Mouse (Mus musculus) hindbrain, embryonic 16.5 days (tissue): Measurements from ENCODE around the gene Irf7. TPM values are rescaled to one million over a fixed set of nuclear protein-coding genes. Genes with fewer than 3 reads are reported as not detected.
A peak's percentile ranks its signal among the peaks of the same experiment; 100 is the strongest.

Experiments
- ATAC-seq: fragments of 200-750 bp; cut with Nextera tagmentation; 2 replicates; pipeline ENCODE4 v1.8.0; 2017; ENCODE audit warnings: moderate TSS enrichment, moderate library complexity
- H3K27ac ChIP-seq: fragments of 300-500 bp; sonication (generic); 2 replicates; pipeline ENCODE4 v1.5.1; 2014; ENCODE audit warnings: low read depth, mild to moderate bottlenecking, control low read depth, low read length, moderate library complexity
- H3K27me3 ChIP-seq: fragments of 300-500 bp; sonication (generic); replicated peaks from 2 replicates; pipeline ENCODE4 v1.6.1; 2014; ENCODE audit warnings: low read length; ENCODE audit not compliant: control insufficient read depth, insufficient read depth
- H3K36me3 ChIP-seq: fragments of 300-500 bp; sonication (generic); 2 replicates; pipeline ENCODE4 v1.6.1; 2014; ENCODE audit warnings: mild to moderate bottlenecking, low read length, moderate library complexity, mixed read lengths; ENCODE audit not compliant: control insufficient read depth, insufficient read depth
- H3K4me1 ChIP-seq: fragments of 300-500 bp; sonication (generic); 2 replicates; pipeline ENCODE4 v1.6.1; 2014; ENCODE audit warnings: low read depth, low read length; ENCODE audit not compliant: control insufficient read depth, insufficient read depth
- H3K4me2 ChIP-seq: fragments of 300-500 bp; sonication (generic); 2 replicates; pipeline ENCODE4 v1.6.1; 2014; ENCODE audit warnings: mild to moderate bottlenecking, low read length, control low read depth, moderate library complexity
- H3K4me3 ChIP-seq: fragments of 300-500 bp; sonication (generic); 2 replicates; pipeline ENCODE4 v1.5.1; 2014; ENCODE audit warnings: mild to moderate bottlenecking, low read length, control low read depth, moderate library complexity
- H3K9ac ChIP-seq: fragments of 300-500 bp; sonication (generic); 2 replicates; pipeline ENCODE4 v1.6.1; 2014; ENCODE audit warnings: low read depth, mild to moderate bottlenecking, control low read depth, low read length, moderate library complexity
- H3K9me3 ChIP-seq: fragments of 300-500 bp; sonication (generic); 2 replicates; pipeline ENCODE4 v1.6.1; 2014; ENCODE audit warnings: mild to moderate bottlenecking, low read length, moderate library complexity; ENCODE audit not compliant: control insufficient read depth
- WGBS: fragments of 180-500 bp; shearing (Covaris S2); extraction: QIAGEN DNeasy Blood & Tissue Kit; methylation state at CpG from one replicate; pipeline ENCODE4 v1.1.7; 2014; 5-methylcytosine and 5-hydroxymethylcytosine counted together
- microRNA counts: library from miRNA; unstranded; fragments of <30 nt; microRNA quantifications from one replicate; lab custom pipeline; 2016
- microRNA-seq: library from miRNA; unstranded; fragments of <30 nt; microRNA quantifications from one replicate; pipeline ENCODE4, GENCODE M21; 2017
- polyA plus RNA-seq: library from polyadenylated mRNA; unstranded; fragments of >200 nt; fragmentation: Nextera tagmentation; extraction: Ambion mirVana; gene quantifications from 2 replicates; pipeline ENCODE4 v1.2.1, GENCODE M21; 2015

Gene Irf7
- polyA plus RNA-seq, 1 experiment from 2014 or later, result 2.0 TPM

GRCm38 (mm10) chr7:141213133-141213532, 53.1 kb downstream of the Irf7 start:
- Histone ChIP-seq H3K27ac (no peak overlapping the region), H3K27me3 (no peaks in the 10 kb centered on the region), H3K36me3 (no peaks in the 10 kb centered on the region), H3K9ac (no peak overlapping the region), H3K4me2 (no peak overlapping the region), H3K9me3 (no peaks in the 10 kb centered on the region), H3K4me3 (no peak overlapping the region), H3K4me1 (peaks cover 14% of the 10 kb centered on the region)
- ATAC-seq, result no peak
- WGBS, result 91% methylated on average over 3 of the region's 3 CpGs

MicroRNA genes within 50 kb of the gene (microRNA counts, 519-probe panel; counts per million panel counts)
- 2,591 counts per million, percentile 68 among the panel's probes with 10 or more counts for microRNA mmu-miR-210 (lab: Ali Mortazavi, UCI)

Small RNA genes lying within 50 kb of the gene (microRNA-seq; reads per million reads assigned to microRNA genes)
- 334 reads per million, percentile 64 among the genes with 10 or more reads in this experiment for gene Mir210

Other genes with a start within 250 kb of the Irf7 start
- 0.83 and 1.3 TPM in 2 replicates for gene Ifitm6, start 248.6 kb downstream of the Irf7 start, polyA plus RNA-seq
- gene Gm17387, start 237.3 kb downstream of the Irf7 start, polyA plus RNA-seq, result not detected in 2 replicates
- 53.3 and 55.0 TPM in 2 replicates for gene B4galnt4, start 205.4 kb downstream of the Irf7 start, polyA plus RNA-seq
- 0.31 and 0.32 TPM in 2 replicates for gene Pkp3, start 188.3 kb downstream of the Irf7 start, polyA plus RNA-seq
- 3.2 and 3.3 TPM in 2 replicates for gene Sigirr, start 165.9 kb downstream of the Irf7 start, polyA plus RNA-seq
- 0.49 and 0.80 TPM in 2 replicates for gene Ano9, start 148.7 kb downstream of the Irf7 start, polyA plus RNA-seq
- gene Ptdss2, start 144.1 kb downstream of the Irf7 start, polyA plus RNA-seq, result 82.8 and 95.8 TPM in 2 replicates
- 53.6 and 54.1 TPM in 2 replicates for gene Rnh1, start 93.6 kb downstream of the Irf7 start, polyA plus RNA-seq
- gene Hras, start 72.5 kb downstream of the Irf7 start, polyA plus RNA-seq, result 93.2 and 132 TPM in 2 replicates
- gene Lrrc56, start 72.3 kb downstream of the Irf7 start, polyA plus RNA-seq, result 10.1 and 10.4 TPM in 2 replicates
- gene Lmntd2, start 52.4 kb downstream of the Irf7 start, polyA plus RNA-seq, result 0.35 and 0.89 TPM in 2 replicates
- gene Rassf7, start 50.6 kb downstream of the Irf7 start, polyA plus RNA-seq, result 22.8 and 25.9 TPM in 2 replicates
- 57.1 and 67.4 TPM in 2 replicates for gene Phrf1, start 37.7 kb downstream of the Irf7 start, polyA plus RNA-seq
- 0.29 TPM in 1 of 2 replicates, not detected in the other for gene Cdhr5, start 10.3 kb upstream of the Irf7 start, polyA plus RNA-seq
- gene Sct, start 12.7 kb upstream of the Irf7 start, polyA plus RNA-seq, result 3.5 and 6.1 TPM in 2 replicates
- gene Drd4, start 25.5 kb upstream of the Irf7 start, polyA plus RNA-seq, result 0.64 and 1.00 TPM in 2 replicates
- 202 and 206 TPM in 2 replicates for gene Deaf1, start 61.2 kb upstream of the Irf7 start, polyA plus RNA-seq
- 48.2 and 52.2 TPM in 2 replicates for gene Tmem80, start 61.3 kb upstream of the Irf7 start, polyA plus RNA-seq
- 2.5 and 3.1 TPM in 2 replicates for gene Eps8l2, start 72.4 kb upstream of the Irf7 start, polyA plus RNA-seq
- 276 and 284 TPM in 2 replicates for gene Taldo1, start 125.7 kb upstream of the Irf7 start, polyA plus RNA-seq
- gene Gatd1, start 147.7 kb upstream of the Irf7 start, polyA plus RNA-seq, result 51.8 and 55.2 TPM in 2 replicates
- 226 and 245 TPM in 2 replicates for gene Cend1, start 163.0 kb upstream of the Irf7 start, polyA plus RNA-seq
- 96.3 and 104 TPM in 2 replicates for gene Slc25a22, start 171.4 kb upstream of the Irf7 start, polyA plus RNA-seq
- gene Pidd1, start 177.5 kb upstream of the Irf7 start, polyA plus RNA-seq, result 2.8 and 4.5 TPM in 2 replicates
- gene Rplp2, start 180.9 kb upstream of the Irf7 start, polyA plus RNA-seq, result 602 and 645 TPM in 2 replicates
- 20.0 and 20.9 TPM in 2 replicates for gene Pnpla2, start 188.7 kb upstream of the Irf7 start, polyA plus RNA-seq
- 7.9 and 10.8 TPM in 2 replicates for gene Cracr2b, start 194.6 kb upstream of the Irf7 start, polyA plus RNA-seq
- gene Cd151, start 200.9 kb upstream of the Irf7 start, polyA plus RNA-seq, result 23.0 and 24.7 TPM in 2 replicates
- 72.4 and 75.8 TPM in 2 replicates for gene Polr2l, start 208.7 kb upstream of the Irf7 start, polyA plus RNA-seq
- 68.3 and 71.0 TPM in 2 replicates for gene Tspan4, start 208.8 kb upstream of the Irf7 start, polyA plus RNA-seq